Comparison of ENCODE assay signal across 10 mouse cellular contexts in the genomic region with DNA sequence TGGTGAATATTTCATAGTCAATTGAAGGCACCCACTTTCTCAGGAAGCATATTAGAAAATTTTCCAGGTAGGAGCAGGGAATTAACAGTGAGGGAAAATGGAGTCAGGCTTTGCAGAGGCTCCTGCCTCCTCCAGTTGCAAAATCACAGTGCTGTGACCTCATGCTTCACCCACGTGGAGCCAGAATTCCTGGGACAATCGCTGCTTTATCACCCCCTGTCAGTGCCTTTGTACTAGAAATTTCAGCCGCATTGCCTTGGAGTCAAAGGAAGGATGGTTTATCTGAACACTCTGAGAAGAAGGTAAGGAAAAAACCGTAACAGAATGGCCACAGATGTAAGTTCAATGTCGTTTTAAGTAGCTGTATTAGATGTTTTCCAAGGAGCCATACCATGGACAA. TPM values are rescaled to one million over a fixed set of nuclear protein-coding genes. Genes with fewer than 3 reads are reported as not detected.
DNase-seq lines count a peak whose midpoint lies in the region; ATAC-seq and TF ChIP-seq lines count a peak whose summit lies in the region.
"Had no signal": no experiment of that assay in that cellular context is flagged by ENCODE, and none has a peak within 500 bp of the region (broad histone marks: within the 10 kb centered on the region; RNA-seq: fewer than 3 reads in every experiment).

No protein-coding gene starts in this region.

- no peak for TF ChIP-seq CTCF in layer of hippocampus, adult 2 months (conservative IDR thresholded peaks at IDR 0.05)

- H3K4me3 ChIP-seq in layer of hippocampus, adult 2 months, result no peak overlapping the region
- H3K4me3 ChIP-seq in hindbrain, embryonic 10.5 days, result peak overlapping the region; percentile 65; the same call in 1 of the 2 replicates
- H3K4me3 ChIP-seq in neural tube, embryonic 11.5 days (ENCODE audit: low read depth, low read length), result no peak overlapping the region

- peaks cover 12% of the 10 kb centered on the region; the same call in 1 of the 2 replicates for H3K4me1 ChIP-seq in hindbrain, embryonic 10.5 days (replicated peaks)
- H3K4me1 ChIP-seq in neural tube, embryonic 11.5 days (ENCODE audit: control insufficient read depth, insufficient read depth, low read length), result no peaks in the 10 kb centered on the region

- H3K9me3 ChIP-seq in hindbrain, embryonic 10.5 days, result no peaks in the 10 kb centered on the region
- no peaks in the 10 kb centered on the region for H3K9me3 ChIP-seq in neural tube, embryonic 11.5 days (ENCODE audit: control insufficient read depth, low read length)

- no peak overlapping the region for H3K9ac ChIP-seq in neural tube, embryonic 11.5 days (ENCODE audit: low read length)

- peaks cover 40% of the 10 kb centered on the region for H3K27me3 ChIP-seq in hindbrain, embryonic 10.5 days (ENCODE audit: insufficient read depth, poor library complexity, severe bottlenecking)
- 0 out of 2 replicates have a peak, but pooled peaks cover 3% of the 10 kb centered on the region for H3K27me3 ChIP-seq in neural tube, embryonic 11.5 days (ENCODE audit: control insufficient read depth, insufficient read depth, low read length)

- DNase-seq in layer of hippocampus, adult 2 months (ENCODE audit: low spot score in 2 of 2), result no peak
- no peak for DNase-seq in layer of hippocampus, postnatal 25 days (ENCODE audit: extremely low spot score in 1 of 2, low spot score in 1 of 2)
- peak; percentile 74 for DNase-seq in brain, adult 2 months (ENCODE audit: low read depth, low spot score)
- peak; percentile 29 for DNase-seq in hindbrain, embryonic 10.5 days (ENCODE audit: low spot score)
- DNase-seq in neural tube, embryonic 11.5 days (ENCODE audit: low spot score), result peak; percentile 33
- no peak for DNase-seq in left cerebral cortex, adult 9 months (ENCODE audit: low spot score in 2 of 2)
- no peak for DNase-seq in frontal cortex, postnatal 36 days (ENCODE audit: low spot score in 2 of 2)
- no peak for DNase-seq in thymus, adult 18-20 months
- DNase-seq: lung, postnatal 14 days; right cerebral cortex, postnatal 4 days had no signal

- WGBS in hindbrain, embryonic 10.5 days, result 17% methylated on average over 5 of the region's 5 CpGs
- 25% methylated on average over 5 of the region's 5 CpGs for WGBS in neural tube, embryonic 11.5 days

- peak overlapping the region; percentile 86; the same call in 1 of the 2 replicates for H3K27ac ChIP-seq in layer of hippocampus, adult 2 months
- H3K27ac ChIP-seq in hindbrain, embryonic 10.5 days, result 0 out of 2 replicates have a peak overlapping the region, but pooled peaks have one; percentile 16
- H3K27ac ChIP-seq in neural tube, embryonic 11.5 days (ENCODE audit: low read depth, low read length), result no peak overlapping the region

- H3K36me3 ChIP-seq in hindbrain, embryonic 10.5 days, result no peaks in the 10 kb centered on the region
- H3K36me3 ChIP-seq in neural tube, embryonic 11.5 days (ENCODE audit: control insufficient read depth, insufficient read depth, low read length), result no peaks in the 10 kb centered on the region

- no peak overlapping the region; the same call in 1 of the 2 replicates for H3K4me2 ChIP-seq in neural tube, embryonic 11.5 days (ENCODE audit: low read depth)

- ATAC-seq in neural tube, embryonic 11.5 days (ENCODE audit: insufficient read depth, low FRiP score, low TSS enrichment), result no peak

RNA-seq across cellular contexts. Expression of gene Cdkl5, which starts 1.5 kb away (rescaled TPM):
- total RNA-seq in layer of hippocampus, adult 2 months (2021), result 100 to 1,000 TPM; 109 to 113 TPM
- total RNA-seq in layer of hippocampus, postnatal 25 days (2021), result 100 to 1,000 TPM; 103 to 116 TPM
- polyA plus RNA-seq in hindbrain, embryonic 10.5 days (2016; fragmentation: Nextera tagmentation; extraction: Ambion mirVana), result 2.2 and 2.3 TPM in 2 replicates
- polyA plus RNA-seq in neural tube, embryonic 11.5 days (2014; fragmentation: Nextera tagmentation; extraction: Ambion mirVana), result 3.1 and 3.3 TPM in 2 replicates

Comparison
In these comparisons a context has a peak if more than half of its experiments do, and no peak if none do; other contexts are left out.
1. DNase-seq: peak in brain, adult 2 months (single experiment), hindbrain, embryonic 10.5 days (single experiment) and neural tube, embryonic 11.5 days (single experiment); none in layer of hippocampus, adult 2 months (0 of 2), layer of hippocampus, postnatal 25 days (0 of 2), left cerebral cortex, adult 9 months (0 of 2), frontal cortex, postnatal 36 days (0 of 2) and thymus, adult 18-20 months (0 of 2).